Mouse (Mus musculus): ENCODE results near the gene Acaa1a.

The Acaa1a gene

DNA sequence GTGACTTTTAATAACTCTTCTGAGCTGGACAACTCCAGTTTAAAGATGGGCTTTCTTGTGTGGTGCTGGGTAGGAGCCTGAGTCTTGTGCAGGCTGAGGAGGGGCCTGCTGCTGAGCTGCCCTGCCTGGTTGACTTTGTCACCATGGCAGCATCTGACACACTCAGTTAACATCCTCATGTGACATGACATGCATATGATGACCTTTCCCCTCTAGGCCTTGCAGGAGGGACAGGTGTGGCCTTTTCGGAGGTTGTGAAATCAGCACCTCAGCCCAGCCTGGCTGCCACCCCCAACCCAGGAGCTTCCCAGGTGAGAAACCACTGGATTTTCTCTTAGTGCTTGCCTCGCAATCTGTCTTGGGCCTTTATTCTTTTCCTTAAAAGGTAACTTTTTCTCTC is 50.7 kb downstream of the Acaa1a start:
- no peak for DNase-seq (ENCODE audit: low spot score)

DNA sequence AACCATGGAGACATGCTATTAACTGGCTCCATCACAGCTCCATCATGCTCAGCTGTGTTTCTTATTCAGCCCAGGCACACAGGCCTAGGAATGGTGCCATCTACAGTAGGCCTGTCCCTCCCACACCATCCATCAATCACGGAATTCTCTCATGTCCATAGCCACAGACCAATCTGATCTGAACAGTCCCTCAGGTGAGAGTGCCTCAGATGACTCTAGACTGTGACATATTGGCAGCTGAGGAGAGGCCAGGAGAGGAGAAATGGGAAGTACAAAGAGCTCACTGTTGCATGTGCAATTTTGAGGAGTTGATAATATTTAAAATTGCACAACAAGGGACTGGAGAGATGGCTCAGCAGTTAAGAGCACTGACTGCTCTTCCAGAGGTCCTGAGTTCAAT is 55.3 kb downstream of the Acaa1a start:
- DNase-seq (ENCODE audit: low spot score), result no peak

Measured in urinary bladder, postnatal 10 days (tissue).